Mouse (Mus musculus) myocyte (in vitro differentiated cells): Measurements from ENCODE around the gene Elp5. TPM values are rescaled to one million over a fixed set of nuclear protein-coding genes. Genes with fewer than 3 reads are reported as not detected.

Experiments
- H3K27me3 ChIP-seq: one replicate; pipeline ENCODE4 v1.6.1; 2011; ENCODE audit not compliant: control insufficient read depth, insufficient read depth, insufficient read length
- H3K36me3 ChIP-seq: one replicate; pipeline ENCODE4 v1.6.1; 2011; ENCODE audit not compliant: control insufficient read depth, insufficient read depth
- H3K4me2 ChIP-seq: one replicate; pipeline ENCODE4 v1.6.1; 2011; ENCODE audit warnings: low read depth, control low read depth
- H3K4me3 ChIP-seq: one replicate; pipeline ENCODE4 v1.5.1; 2011; ENCODE audit warnings: mild to moderate bottlenecking, control low read depth, moderate library complexity
- H3K79me2 ChIP-seq: one replicate; pipeline ENCODE4 v1.6.1; 2011; ENCODE audit not compliant: control insufficient read depth, insufficient read depth
- H3ac ChIP-seq: one replicate; pipeline ENCODE4 v1.6.1; 2011; ENCODE audit not compliant: control insufficient read depth, insufficient read length
- CEBPB ChIP-seq: IDR thresholded peaks from 2 replicates; pipeline ENCODE4 v1.6.1; 2011; ENCODE audit warnings: mild to moderate bottlenecking, moderate library complexity; ENCODE audit not compliant: poor library complexity, insufficient read depth, severe bottlenecking
- E2F4 ChIP-seq: IDR thresholded peaks from one replicate; pipeline ENCODE4 v1.6.1; 2011; ENCODE audit warnings: mild to moderate bottlenecking, control low read depth, moderate library complexity; ENCODE audit not compliant: insufficient read depth
- MAX ChIP-seq: IDR thresholded peaks from one replicate; pipeline ENCODE4 v1.6.1; 2011; ENCODE audit warnings: low read depth, mild to moderate bottlenecking, control low read depth
- MYOD1 ChIP-seq, 3 experiments: IDR thresholded peaks; one replicate each; pipeline ENCODE4 v1.6.1; 2011; ENCODE audit warnings: control low read depth in 2 of 3, low read depth in 2 of 3, mild to moderate bottlenecking in 2 of 3, moderate library complexity in 1 of 3; ENCODE audit not compliant: insufficient read length in 2 of 3, control insufficient read depth in 1 of 3
- MYOG ChIP-seq, 3 experiments: IDR thresholded peaks; one replicate each; pipeline ENCODE4 v1.6.1; 2011; ENCODE audit warnings: control low read depth in 2 of 3, low read depth in 2 of 3, mild to moderate bottlenecking in 2 of 3; ENCODE audit not compliant: insufficient read length in 2 of 3, control insufficient read depth in 1 of 3, insufficient read depth in 1 of 3
- POLR2A ChIP-seq: IDR thresholded peaks from one replicate; pipeline ENCODE4 v1.6.1; 2011; ENCODE audit warnings: low read depth, mild to moderate bottlenecking, control low read depth, moderate library complexity; ENCODE audit not compliant: insufficient read length
- POLR2AphosphoS2 ChIP-seq: IDR thresholded peaks from one replicate; pipeline ENCODE4 v1.6.1; 2011; ENCODE audit warnings: low read depth, control low read depth; ENCODE audit not compliant: insufficient read length
- REST ChIP-seq: IDR thresholded peaks from one replicate; pipeline ENCODE4 v1.6.1; 2011; ENCODE audit warnings: mild to moderate bottlenecking, control low read depth, moderate library complexity; ENCODE audit not compliant: insufficient read depth, insufficient read length
- SRF ChIP-seq: IDR thresholded peaks from one replicate; pipeline ENCODE4 v1.6.1; 2011; ENCODE audit warnings: low read depth; ENCODE audit not compliant: control insufficient read depth, insufficient read length
- TCF12 ChIP-seq: IDR thresholded peaks from one replicate; pipeline ENCODE4 v1.6.1; 2011; ENCODE audit warnings: mild to moderate bottlenecking, control low read depth; ENCODE audit not compliant: poor library complexity, insufficient read depth, severe bottlenecking
- TCF3 ChIP-seq: IDR thresholded peaks from one replicate; pipeline ENCODE4 v1.6.1; 2011; ENCODE audit warnings: low read depth, control low read depth; ENCODE audit not compliant: insufficient read length
- USF1 ChIP-seq: IDR thresholded peaks from one replicate; pipeline ENCODE4 v1.6.1; 2011; ENCODE audit warnings: low read depth, mild to moderate bottlenecking, control low read depth, moderate library complexity
- polyA plus RNA-seq: library from polyadenylated mRNA; unstranded; fragments of >200 nt; fragmentation: generic; extraction: Trizol; gene quantifications from one replicate; pipeline ENCODE4 v1.2.1, GENCODE M21; 2012; ENCODE audit warnings: missing spikeins

Elp5 gene
- polyA plus RNA-seq, 1 experiment: 91.5 TPM

DNA sequence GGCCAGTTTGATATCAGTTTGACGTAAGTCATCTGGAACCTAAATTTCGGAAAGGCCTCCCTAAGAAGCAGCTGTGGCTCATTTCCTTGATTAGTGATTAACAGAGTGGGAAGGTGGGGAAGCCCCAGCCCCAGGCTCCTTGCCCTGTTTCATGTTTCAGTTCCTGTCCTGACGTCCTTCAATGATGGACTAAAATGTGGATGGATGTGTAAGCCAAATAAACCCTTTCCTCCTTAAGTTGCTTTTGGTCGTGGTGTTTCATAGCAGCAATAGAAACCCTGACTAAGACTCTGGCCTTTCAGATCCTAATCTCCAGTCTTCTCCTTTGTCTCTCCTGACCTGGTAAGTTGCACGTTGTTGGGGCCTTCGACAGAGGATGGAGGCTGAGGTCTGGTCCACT, 12.1 kb downstream of the Elp5 start:
- no peak for TF ChIP-seq POLR2A
- TF ChIP-seq CEBPB: no peak
- TF ChIP-seq POLR2AphosphoS2: no peak
- TF ChIP-seq USF1: no peak
- no peak for TF ChIP-seq SRF
- TF ChIP-seq TCF12: no peak
- no peak for TF ChIP-seq TCF3
- TF ChIP-seq MYOG (IDR thresholded peaks at IDR 0.05; ENCODE audit: control insufficient read depth in 1 of 3, insufficient read depth in 1 of 3, insufficient read length in 2 of 3, low read depth in 2 of 3): no peak
- no peak for TF ChIP-seq E2F4
- TF ChIP-seq MAX: no peak
- Histone ChIP-seq H3K36me3 (peaks cover 48% of the 10 kb centered on the region), H3K4me3 (no peak overlapping the region), H3ac (no peak overlapping the region), H3K27me3 (peaks cover 15% of the 10 kb centered on the region), H3K4me2 (no peak overlapping the region), H3K79me2 (no peaks in the 10 kb centered on the region)

DNA sequence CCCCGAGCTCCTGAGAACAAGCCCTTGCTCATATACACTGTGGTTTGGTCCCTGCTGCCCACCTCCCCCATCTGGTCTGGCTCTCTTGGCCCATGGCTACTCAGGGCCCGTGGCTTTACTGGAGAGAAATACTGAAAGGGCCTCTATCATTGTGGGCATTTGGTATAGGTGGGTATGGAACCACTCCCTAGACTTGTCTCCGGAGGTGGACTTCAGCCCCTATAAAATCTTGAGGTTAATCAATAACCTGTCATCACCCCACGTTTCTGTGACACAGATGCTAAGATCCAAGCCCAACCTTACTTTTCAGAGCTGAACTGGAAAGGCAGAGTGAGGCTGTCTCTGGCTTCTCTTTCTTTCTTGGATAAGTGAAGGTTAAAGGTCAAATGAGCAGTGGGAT, 13.5 kb downstream of the Elp5 start:
- no peak overlapping the region for H3K4me2 ChIP-seq
- H3K27me3 ChIP-seq: peaks cover 23% of the 10 kb centered on the region
- H3K79me2 ChIP-seq: no peaks in the 10 kb centered on the region
- no peak for TF ChIP-seq MAX
- no peak for TF ChIP-seq TCF12
- no peak for TF ChIP-seq MYOG (IDR thresholded peaks at IDR 0.05; ENCODE audit: control insufficient read depth in 1 of 3, insufficient read depth in 1 of 3, insufficient read length in 2 of 3, low read depth in 2 of 3)
- TF ChIP-seq CEBPB: no peak
- no peak for TF ChIP-seq USF1
- no peak for TF ChIP-seq MYOD1 (IDR thresholded peaks at IDR 0.05; ENCODE audit: control insufficient read depth in 1 of 3, insufficient read length in 2 of 3, low read depth in 2 of 3)
- TF ChIP-seq SRF: no peak
- TF ChIP-seq POLR2AphosphoS2: no peak
- no peak for TF ChIP-seq E2F4
- TF ChIP-seq REST: no peak
- no peak for TF ChIP-seq TCF3
- TF ChIP-seq POLR2A: no peak
- H3K36me3 ChIP-seq: peaks cover 35% of the 10 kb centered on the region
- no peak overlapping the region for H3ac ChIP-seq
- no peak overlapping the region for H3K4me3 ChIP-seq

DNA sequence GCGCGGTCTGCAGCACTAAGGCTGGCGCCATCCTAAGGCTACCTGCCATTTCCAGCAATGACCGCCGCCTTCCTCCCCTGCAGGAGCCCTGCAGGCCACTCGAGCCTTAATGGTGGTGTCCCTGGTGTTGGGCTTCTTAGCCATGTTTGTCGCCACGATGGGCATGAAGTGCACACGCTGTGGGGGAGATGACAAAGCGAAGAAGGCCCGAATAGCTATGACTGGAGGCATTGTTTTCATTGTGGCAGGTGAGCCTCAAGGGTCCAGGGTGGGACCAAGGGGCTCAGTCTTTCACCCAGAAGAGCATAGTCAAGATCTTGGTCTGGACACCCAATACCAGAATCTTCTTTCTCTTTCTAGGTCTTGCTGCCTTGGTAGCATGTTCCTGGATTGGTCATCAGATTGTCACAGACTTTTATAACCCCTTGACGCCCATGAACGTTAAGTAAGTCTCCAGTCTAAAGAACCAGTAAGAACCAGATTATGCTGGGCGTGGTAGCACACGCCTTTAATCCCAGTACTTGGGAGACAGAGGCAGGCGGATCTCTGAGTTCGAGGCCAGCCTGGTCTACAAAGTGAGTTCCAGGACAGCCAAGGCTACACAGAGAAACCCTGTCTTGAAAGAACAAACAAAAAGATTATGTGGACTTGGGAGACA, 15.3 kb downstream of the Elp5 start:
- Histone ChIP-seq H3K79me2 (no peaks in the 10 kb centered on the region), H3ac (no peak overlapping the region), H3K27me3 (peaks cover 34% of the 10 kb centered on the region)

DNA sequence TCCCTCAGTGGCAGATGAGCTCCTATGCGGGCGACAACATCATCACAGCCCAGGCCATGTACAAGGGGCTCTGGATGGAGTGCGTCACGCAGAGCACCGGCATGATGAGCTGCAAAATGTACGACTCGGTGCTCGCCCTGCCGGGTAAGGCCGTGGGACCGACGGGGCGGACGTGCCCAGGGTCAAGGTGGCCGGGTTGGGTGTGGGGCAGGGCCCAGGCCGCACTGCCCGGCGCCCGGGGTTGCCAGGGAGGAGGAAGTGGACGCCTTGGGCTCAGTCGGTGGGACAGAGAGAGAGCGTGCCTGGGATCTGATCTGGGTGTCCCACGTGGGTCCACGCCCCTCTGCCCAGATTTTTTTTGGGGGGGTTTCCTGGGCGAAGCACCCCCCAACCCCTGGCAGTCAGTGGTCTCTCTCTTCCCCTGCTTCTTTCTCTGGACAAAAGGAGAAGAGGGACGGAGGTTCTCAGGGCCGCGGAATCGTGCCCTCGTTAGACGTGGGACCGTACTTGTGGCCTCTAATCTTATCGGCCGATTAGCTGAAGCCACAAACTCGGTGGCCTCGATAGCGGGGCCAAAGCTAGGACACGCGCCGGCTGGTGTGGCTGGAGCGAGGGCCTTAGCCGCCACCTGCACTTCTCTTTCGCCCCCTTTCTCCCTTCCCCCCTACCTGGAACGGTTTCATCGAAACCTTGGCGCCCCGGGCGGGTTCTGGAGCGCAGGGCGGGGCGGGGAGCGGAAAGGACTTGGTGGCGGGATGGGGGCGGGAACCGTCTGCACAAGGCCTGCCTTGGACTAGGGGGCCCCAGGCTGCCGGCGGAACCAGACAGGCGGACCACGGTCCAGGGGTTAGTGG, 16.1 kb downstream of the Elp5 start:
- Histone ChIP-seq H3K27me3 (peaks cover 36% of the 10 kb centered on the region), H3K4me2 (no peak overlapping the region), H3K79me2 (no peaks in the 10 kb centered on the region), H3ac (no peak overlapping the region), H3K4me3 (no peak overlapping the region), H3K36me3 (peaks cover 19% of the 10 kb centered on the region)
- no peak for TF ChIP-seq TCF12
- no peak for TF ChIP-seq USF1
- TF ChIP-seq CEBPB: no peak
- no peak for TF ChIP-seq MAX
- peak; percentile 20 for TF ChIP-seq POLR2AphosphoS2
- no peak for TF ChIP-seq POLR2A

More for the DNA sequence above, 15.3 kb downstream of the Elp5 start:
- peaks cover 20% of the 10 kb centered on the region for H3K36me3 ChIP-seq
- no peak overlapping the region for H3K4me2 ChIP-seq
- no peak overlapping the region for H3K4me3 ChIP-seq
- TF ChIP-seq MAX (no peak), POLR2A (no peak), CEBPB (no peak), POLR2AphosphoS2 (no peak)
